In genomic region chr2:37815676-37816075, GRCm38 (mm10) we compare ENCODE assay signal across 8 mouse cellular contexts. TPM values are rescaled to one million over a fixed set of nuclear protein-coding genes. Genes with fewer than 3 reads are reported as not detected.
DNase-seq lines count a peak whose midpoint lies in the region; ATAC-seq and TF ChIP-seq lines count a peak whose summit lies in the region.

No protein-coding gene starts in this region.

- no peak for TF ChIP-seq POLR2A in brain, embryonic 14.5 days (IDR thresholded peaks at IDR 0.05; ENCODE audit: borderline replicate concordance, extremely low read depth, insufficient read depth, insufficient read length, poor library complexity, severe bottlenecking)

- ATAC-seq in heart, postnatal 0 days (ENCODE audit: insufficient read depth, low read depth), result peak; percentile 72
- ATAC-seq in forebrain, embryonic 13.5 days, result peak; percentile 43
- ATAC-seq in midbrain, embryonic 12.5 days (ENCODE audit: low FRiP score, low read depth), result peak; percentile 39; the same call in 1 of the 2 replicates

- no peak overlapping the region for H3K4me3 ChIP-seq in heart, postnatal 0 days (ENCODE audit: low read depth, low read length)
- H3K4me3 ChIP-seq in forebrain, embryonic 13.5 days, result no peak overlapping the region
- H3K4me3 ChIP-seq in midbrain, embryonic 12.5 days, result no peak overlapping the region

- no peak overlapping the region for H3K4me2 ChIP-seq in heart, postnatal 0 days (ENCODE audit: low read depth, low read length)
- H3K4me2 ChIP-seq in forebrain, embryonic 13.5 days, result no peak overlapping the region
- no peak overlapping the region for H3K4me2 ChIP-seq in midbrain, embryonic 12.5 days (replicated peaks)

- 7% methylated on average over 3 of the region's 3 CpGs for WGBS in heart, postnatal 0 days
- 8% methylated on average over 3 of the region's 3 CpGs for WGBS in forebrain, embryonic 13.5 days
- 10% methylated on average over 3 of the region's 3 CpGs for WGBS in midbrain, embryonic 12.5 days

- no peaks in the 10 kb centered on the region for H3K9me3 ChIP-seq in heart, postnatal 0 days (replicated peaks; ENCODE audit: control insufficient read depth, low read length)
- H3K9me3 ChIP-seq in forebrain, embryonic 13.5 days (replicated peaks), result no peaks in the 10 kb centered on the region
- no peaks in the 10 kb centered on the region for H3K9me3 ChIP-seq in midbrain, embryonic 12.5 days

- no peak overlapping the region for H3K9ac ChIP-seq in heart, postnatal 0 days (replicated peaks; ENCODE audit: low read depth, low read length)
- no peak overlapping the region for H3K9ac ChIP-seq in forebrain, embryonic 13.5 days
- H3K9ac ChIP-seq in midbrain, embryonic 12.5 days (replicated peaks), result no peak overlapping the region

- H3K27me3 ChIP-seq in heart, postnatal 0 days (ENCODE audit: control insufficient read depth, insufficient read depth, low read length), result no peaks in the 10 kb centered on the region
- no peaks in the 10 kb centered on the region for H3K27me3 ChIP-seq in forebrain, embryonic 13.5 days
- peaks cover 15% of the 10 kb centered on the region for H3K27me3 ChIP-seq in midbrain, embryonic 12.5 days

- H3K27ac ChIP-seq in heart, postnatal 0 days (ENCODE audit: low read depth), result no peak overlapping the region
- H3K27ac ChIP-seq in forebrain, embryonic 13.5 days, result no peak overlapping the region
- no peak overlapping the region for H3K27ac ChIP-seq in midbrain, embryonic 12.5 days (replicated peaks)

- no peak for TF ChIP-seq EP300 in heart, postnatal 0 days (IDR thresholded peaks at IDR 0.05; ENCODE audit: low read depth)

- H3K36me3 ChIP-seq in heart, postnatal 0 days (replicated peaks; ENCODE audit: control insufficient read depth, insufficient read depth, low read length), result peaks cover 26% of the 10 kb centered on the region; the same call in 1 of the 2 replicates
- H3K36me3 ChIP-seq in forebrain, embryonic 13.5 days (ENCODE audit: poor library complexity, severe bottlenecking), result peaks cover 17% of the 10 kb centered on the region; the same call in 1 of the 2 replicates
- no peaks in the 10 kb centered on the region for H3K36me3 ChIP-seq in midbrain, embryonic 12.5 days

- DNase-seq in heart, postnatal 0 days (ENCODE audit: low spot score), result peak; percentile 75
- no peak for DNase-seq in heart, postnatal 25 days (ENCODE audit: low spot score)
- DNase-seq in brain, embryonic 14.5 days (ENCODE audit: low read depth), result peak; percentile 87
- peak; percentile 71 for DNase-seq in induced T-regulatory cell, adult 2 months (ENCODE audit: low read depth)
- peak; percentile 69 to 80 for DNase-seq in left cerebral cortex, postnatal 10 days (ENCODE audit: extremely low spot score in 1 of 2, low spot score in 2 of 2)
- DNase-seq in spleen, postnatal 10 days (ENCODE audit: low spot score in 2 of 2), result peak; percentile 55 to 76

- intact Hi-C loops in heart, postnatal 25 days (cut with DNase I), result loop anchor here (1.0 to 5.0 kb wide), 2 partner anchors 561 to 842 kb away; no protein-coding TSS in a partner anchor
- intact Hi-C loops in left cerebral cortex, postnatal 10 days (cut with DNase I), result loop anchor here (10.0 kb wide), 3 partner anchors 109 to 769 kb away; no protein-coding TSS in a partner anchor

- TF ChIP-seq CTCF in heart, postnatal 0 days (IDR thresholded peaks at IDR 0.05; ENCODE audit: low read depth), result peak; percentile 99
- peak; percentile 93 for TF ChIP-seq CTCF in brain, embryonic 14.5 days (IDR thresholded peaks at IDR 0.05; ENCODE audit: borderline replicate concordance, extremely low read depth, insufficient read depth, insufficient read length)

- 0 out of 2 replicates have a peak, but pooled peaks cover 3% of the 10 kb centered on the region for H3K4me1 ChIP-seq in heart, postnatal 0 days (ENCODE audit: control insufficient read depth, insufficient read depth)
- H3K4me1 ChIP-seq in forebrain, embryonic 13.5 days, result peaks cover 67% of the 10 kb centered on the region
- peaks cover 46% of the 10 kb centered on the region for H3K4me1 ChIP-seq in midbrain, embryonic 12.5 days

RNA-seq across cellular contexts. Expression of gene Crb2, which starts 39.6 kb away (rescaled TPM):
- 1.9 and 3.7 TPM in 2 replicates for total RNA-seq in heart, postnatal 0 days (2014; rRNA removed; ENCODE audit: low replicate concordance)
- 0.46 and 0.48 TPM in 2 replicates for polyA plus RNA-seq in heart, postnatal 0 days (2015; fragmentation: Nextera tagmentation; extraction: Ambion mirVana)
- 1 to 10 TPM in 1 of 2 experiments, under 1 TPM in 1; 0.78 to 1.0 TPM for total RNA-seq in heart, postnatal 25 days (2021)
- 9.8 and 11.3 TPM in 2 replicates for polyA plus RNA-seq in brain, embryonic 14.5 days (2012; rRNA removed)
- 9.1 and 12.8 TPM in 2 replicates for polyA plus RNA-seq in forebrain, embryonic 13.5 days (2015; fragmentation: Nextera tagmentation; extraction: Ambion mirVana)
- total RNA-seq in left cerebral cortex, postnatal 10 days (2021), result 1 to 10 TPM; 5.4 to 7.0 TPM
- polyA plus RNA-seq in midbrain, embryonic 12.5 days (2016; fragmentation: Nextera tagmentation; extraction: Ambion mirVana), result 21.8 and 24.2 TPM in 2 replicates
